Mouse (Mus musculus): Measurements from ENCODE around the gene Tmem131. TPM values are rescaled to one million over a fixed set of nuclear protein-coding genes. Genes with fewer than 3 reads are reported as not detected.
A peak's percentile ranks its signal among the peaks of the same experiment; 100 is the strongest.

Tmem131 gene
- polyA plus RNA-seq, 1 experiment from 2014 or later: 9.0 TPM

DNA sequence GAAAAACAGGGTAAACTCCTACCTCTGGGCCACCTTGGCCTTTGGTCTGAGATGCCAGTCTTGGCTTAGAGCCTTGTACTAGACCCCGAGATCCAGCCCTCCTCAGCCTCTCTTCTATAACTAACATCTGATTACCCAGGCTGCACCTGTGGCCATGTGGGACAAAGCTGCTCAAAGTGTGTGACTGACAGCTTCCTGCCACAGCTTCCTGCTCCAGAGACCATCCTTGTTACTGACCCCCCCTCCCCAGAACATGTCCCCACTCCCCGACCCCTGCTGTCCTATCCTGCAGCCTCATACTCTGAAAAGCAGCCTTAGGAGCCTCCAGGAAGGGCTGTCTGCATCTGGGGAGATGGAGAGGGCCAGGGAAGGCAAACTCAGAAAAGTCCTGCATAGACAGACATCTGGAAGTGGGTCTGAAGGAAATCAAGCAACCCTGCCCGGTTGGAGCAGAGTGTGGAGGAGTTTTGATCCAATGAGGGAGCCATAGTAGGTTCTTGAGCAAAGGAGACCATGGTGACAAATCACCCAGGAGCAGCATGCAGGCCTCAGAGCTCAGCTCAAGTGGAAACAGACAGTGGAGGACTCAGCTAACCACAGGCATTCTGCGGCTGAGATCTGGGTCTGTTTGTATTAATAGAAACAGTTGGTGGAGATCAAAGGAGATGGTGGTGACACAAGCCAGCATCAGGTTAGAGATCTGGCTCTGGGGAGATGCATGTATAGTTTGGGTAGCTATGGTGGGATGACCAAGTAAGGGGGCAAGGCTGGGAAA lies 176.8 kb downstream of the Tmem131 start:
- H3K27me3 ChIP-seq (ENCODE audit: control insufficient read depth, insufficient read depth, low read length): peaks cover 10% of the 10 kb centered on the region
- no peak overlapping the region for H3K4me2 ChIP-seq (ENCODE audit: low read depth, low read length)
- H3K4me1 ChIP-seq (ENCODE audit: control insufficient read depth, insufficient read depth, low read length): no peaks in the 10 kb centered on the region
- no peaks in the 10 kb centered on the region for H3K36me3 ChIP-seq (ENCODE audit: control insufficient read depth, insufficient read depth)
- H3K9me3 ChIP-seq (replicated peaks; ENCODE audit: control insufficient read depth, low read length): no peaks in the 10 kb centered on the region
- H3K9ac ChIP-seq (ENCODE audit: low read length): no peak overlapping the region
- 0 out of 2 replicates have a peak, but pooled peaks have one; percentile 25 for ATAC-seq (replicated peaks; ENCODE audit: extremely low read depth, insufficient read depth, low FRiP score)
- peak overlapping the region; percentile 70 for H3K27ac ChIP-seq (ENCODE audit: low read length)
- H3K4me3 ChIP-seq (ENCODE audit: low read length): no peak overlapping the region
- WGBS: 32% methylated on average over 4 of the region's 4 CpGs

DNA sequence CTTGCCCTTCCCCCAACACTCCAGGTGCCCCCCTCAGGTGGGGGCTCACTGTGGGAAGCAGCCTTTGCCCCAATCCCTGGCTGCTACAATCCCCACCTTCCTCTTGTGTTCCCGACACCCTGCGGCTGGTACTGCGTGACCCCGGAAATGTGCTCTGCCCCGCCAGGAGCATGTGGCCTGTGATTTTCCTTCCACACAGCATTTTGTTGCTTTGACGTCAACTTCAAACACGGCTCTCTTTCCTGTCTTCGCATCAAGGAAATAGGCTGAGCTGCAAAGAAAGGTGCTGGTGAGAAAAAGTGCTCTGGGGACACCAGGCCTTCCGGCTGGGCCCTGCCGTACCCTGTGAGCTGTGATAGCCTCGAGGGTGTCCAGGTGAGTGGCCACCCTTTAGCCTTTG lies 181.9 kb downstream of the Tmem131 start, which contains the start of gene Zap70:
Zap70 (plus strand) TSS at position 231 of the 400 bp plus-strand sequence.
- Histone ChIP-seq H3K27me3 (ENCODE audit: control insufficient read depth, insufficient read depth, low read length) (no peaks in the 10 kb centered on the region), H3K4me2 (ENCODE audit: low read depth, low read length) (peak within 1 kb of the TSS; percentile 14), H3K9me3 (replicated peaks; ENCODE audit: control insufficient read depth, low read length) (no peaks in the 10 kb centered on the region), H3K4me3 (ENCODE audit: low read length) (peak within 1 kb of the TSS; percentile 9; the same call in 1 of the 2 replicates), H3K4me1 (ENCODE audit: control insufficient read depth, insufficient read depth, low read length) (no peaks in the 10 kb centered on the region), H3K36me3 (ENCODE audit: control insufficient read depth, insufficient read depth) (no peaks in the 10 kb centered on the region), H3K9ac (ENCODE audit: low read length) (0 out of 2 replicates have a peak within 1 kb of the TSS, but pooled peaks have one; percentile 4), H3K27ac (ENCODE audit: low read length) (no peak within 1 kb of the TSS; the same call in 1 of the 2 replicates)
- 75% methylated on average over 11 of the region's 11 CpGs for WGBS
- ATAC-seq (replicated peaks; ENCODE audit: extremely low read depth, insufficient read depth, low FRiP score): no peak

GRCm38 (mm10) chr1:36761061-36761460 lies 182.4 kb downstream of the Tmem131 start:
- 84% methylated on average over 8 of the region's 8 CpGs for WGBS
- no peak overlapping the region for H3K4me2 ChIP-seq (ENCODE audit: low read depth, low read length)

DNA sequence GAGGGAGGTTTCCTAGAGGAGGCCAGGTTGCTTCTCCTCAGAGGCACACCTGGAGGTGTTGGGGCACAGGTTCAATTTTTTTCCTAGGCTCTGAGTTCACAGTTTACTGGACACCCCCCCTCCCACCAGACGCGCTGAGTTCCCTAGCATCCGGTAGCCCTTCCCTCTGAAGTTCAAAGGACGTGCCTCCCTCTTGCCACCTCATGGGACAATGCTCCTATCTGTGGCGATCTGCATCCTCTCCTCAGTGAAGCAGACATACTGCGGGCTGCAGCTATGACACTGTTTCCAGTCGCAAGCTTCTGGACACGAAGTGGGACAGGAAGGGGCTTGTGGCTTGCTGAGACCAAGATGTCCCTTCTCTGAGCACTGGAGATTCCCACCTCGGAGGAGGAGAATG lies 183.1 kb downstream of the Tmem131 start:
- Histone ChIP-seq H3K36me3 (ENCODE audit: control insufficient read depth, insufficient read depth) (no peaks in the 10 kb centered on the region), H3K4me1 (ENCODE audit: control insufficient read depth, insufficient read depth, low read length) (no peaks in the 10 kb centered on the region), H3K4me3 (ENCODE audit: low read length) (no peak overlapping the region), H3K27ac (ENCODE audit: low read length) (no peak overlapping the region), H3K27me3 (ENCODE audit: control insufficient read depth, insufficient read depth, low read length) (no peaks in the 10 kb centered on the region), H3K4me2 (ENCODE audit: low read depth, low read length) (no peak overlapping the region), H3K9me3 (replicated peaks; ENCODE audit: control insufficient read depth, low read length) (no peaks in the 10 kb centered on the region), H3K9ac (ENCODE audit: low read length) (no peak overlapping the region)
- no peak for ATAC-seq (replicated peaks; ENCODE audit: extremely low read depth, insufficient read depth, low FRiP score)
- WGBS: 75% methylated on average over 9 of the region's 9 CpGs

More at GRCm38 (mm10) chr1:36761061-36761460, 182.4 kb downstream of the Tmem131 start:
- Histone ChIP-seq H3K27ac (ENCODE audit: low read length) (no peak overlapping the region), H3K9me3 (replicated peaks; ENCODE audit: control insufficient read depth, low read length) (no peaks in the 10 kb centered on the region), H3K4me1 (ENCODE audit: control insufficient read depth, insufficient read depth, low read length) (no peaks in the 10 kb centered on the region), H3K9ac (ENCODE audit: low read length) (no peak overlapping the region), H3K27me3 (ENCODE audit: control insufficient read depth, insufficient read depth, low read length) (no peaks in the 10 kb centered on the region), H3K36me3 (ENCODE audit: control insufficient read depth, insufficient read depth) (no peaks in the 10 kb centered on the region), H3K4me3 (ENCODE audit: low read length) (no peak overlapping the region)
- ATAC-seq (replicated peaks; ENCODE audit: extremely low read depth, insufficient read depth, low FRiP score): no peak

GRCm38 (mm10) chr1:36759076-36759475 lies 184.4 kb downstream of the Tmem131 start:
- Histone ChIP-seq H3K4me1 (ENCODE audit: control insufficient read depth, insufficient read depth, low read length) (no peaks in the 10 kb centered on the region), H3K27ac (ENCODE audit: low read length) (no peak overlapping the region), H3K9me3 (replicated peaks; ENCODE audit: control insufficient read depth, low read length) (no peaks in the 10 kb centered on the region), H3K9ac (ENCODE audit: low read length) (no peak overlapping the region), H3K4me3 (ENCODE audit: low read length) (no peak overlapping the region), H3K36me3 (ENCODE audit: control insufficient read depth, insufficient read depth) (no peaks in the 10 kb centered on the region), H3K4me2 (ENCODE audit: low read depth, low read length) (no peak overlapping the region), H3K27me3 (ENCODE audit: control insufficient read depth, insufficient read depth, low read length) (no peaks in the 10 kb centered on the region)
- 83% methylated on average over 18 of the region's 18 CpGs for WGBS
- no peak for ATAC-seq (replicated peaks; ENCODE audit: extremely low read depth, insufficient read depth, low FRiP score)

- Histone ChIP-seq H3K4me1 (ENCODE audit: control insufficient read depth, insufficient read depth, low read length) (no peaks in the 10 kb centered on the region), H3K4me2 (ENCODE audit: low read depth, low read length) (no peak overlapping the region), H3K36me3 (ENCODE audit: control insufficient read depth, insufficient read depth) (no peaks in the 10 kb centered on the region), H3K27ac (ENCODE audit: low read length) (no peak overlapping the region), H3K4me3 (ENCODE audit: low read length) (no peak overlapping the region), H3K9ac (ENCODE audit: low read length) (no peak overlapping the region), H3K9me3 (replicated peaks; ENCODE audit: control insufficient read depth, low read length) (no peaks in the 10 kb centered on the region), H3K27me3 (ENCODE audit: control insufficient read depth, insufficient read depth, low read length) (no peaks in the 10 kb centered on the region)
- no peak for ATAC-seq (replicated peaks; ENCODE audit: extremely low read depth, insufficient read depth, low FRiP score)
- WGBS: 76% methylated on average over 9 of the region's 9 CpGs
These were observed 184.9 kb downstream of the Tmem131 start for GRCm38 (mm10) chr1:36758553-36758952.

GRCm38 (mm10) chr1:36753932-36754675 lies 189.4 kb downstream of the Tmem131 start:
- 60% methylated on average over 6 of the region's 6 CpGs for WGBS

DNA sequence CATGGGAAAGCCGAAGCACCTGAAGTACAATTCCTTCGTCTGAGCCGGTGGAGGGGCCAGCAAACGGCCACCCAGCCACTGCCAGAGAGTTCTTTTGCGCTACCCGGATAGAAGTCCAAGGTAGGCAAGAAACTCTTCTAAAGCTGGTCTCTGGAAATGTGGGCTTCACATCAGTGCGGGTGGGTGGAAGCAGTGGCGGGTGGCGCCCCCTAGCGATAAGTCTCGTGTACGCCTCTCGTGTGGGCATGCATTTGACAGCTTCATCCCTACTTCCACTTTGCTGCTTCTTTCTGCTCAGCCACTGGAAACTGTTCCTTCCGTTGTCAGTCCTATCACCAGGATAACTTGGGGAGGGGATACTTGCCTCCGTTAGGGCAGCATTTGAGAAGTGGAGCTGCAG lies 197.0 kb downstream of the Tmem131 start:
- H3K27me3 ChIP-seq (ENCODE audit: control insufficient read depth, insufficient read depth, low read length): peaks cover 2% of the 10 kb centered on the region; the same call in 1 of the 2 replicates
- no peaks in the 10 kb centered on the region for H3K4me1 ChIP-seq (ENCODE audit: control insufficient read depth, insufficient read depth, low read length)
- H3K9ac ChIP-seq (ENCODE audit: low read length): no peak overlapping the region
- WGBS: 43% methylated on average over 15 of the region's 15 CpGs
- ATAC-seq (replicated peaks; ENCODE audit: extremely low read depth, insufficient read depth, low FRiP score): no peak
- no peak overlapping the region for H3K4me3 ChIP-seq (ENCODE audit: low read length)
- no peak overlapping the region for H3K27ac ChIP-seq (ENCODE audit: low read length)
- no peak overlapping the region for H3K4me2 ChIP-seq (ENCODE audit: low read depth, low read length)
- H3K36me3 ChIP-seq (ENCODE audit: control insufficient read depth, insufficient read depth): no peaks in the 10 kb centered on the region
- H3K9me3 ChIP-seq (replicated peaks; ENCODE audit: control insufficient read depth, low read length): no peaks in the 10 kb centered on the region

More at GRCm38 (mm10) chr1:36753932-36754675, 189.4 kb downstream of the Tmem131 start:
- ATAC-seq (replicated peaks; ENCODE audit: extremely low read depth, insufficient read depth, low FRiP score): no peak
- Histone ChIP-seq H3K9ac (ENCODE audit: low read length) (no peak overlapping the region), H3K9me3 (replicated peaks; ENCODE audit: control insufficient read depth, low read length) (no peaks in the 10 kb centered on the region), H3K4me3 (ENCODE audit: low read length) (no peak overlapping the region), H3K4me2 (ENCODE audit: low read depth, low read length) (no peak overlapping the region), H3K27me3 (ENCODE audit: control insufficient read depth, insufficient read depth, low read length) (no peaks in the 10 kb centered on the region), H3K36me3 (ENCODE audit: control insufficient read depth, insufficient read depth) (no peaks in the 10 kb centered on the region), H3K27ac (ENCODE audit: low read length) (no peak overlapping the region), H3K4me1 (ENCODE audit: control insufficient read depth, insufficient read depth, low read length) (no peaks in the 10 kb centered on the region)

DNA sequence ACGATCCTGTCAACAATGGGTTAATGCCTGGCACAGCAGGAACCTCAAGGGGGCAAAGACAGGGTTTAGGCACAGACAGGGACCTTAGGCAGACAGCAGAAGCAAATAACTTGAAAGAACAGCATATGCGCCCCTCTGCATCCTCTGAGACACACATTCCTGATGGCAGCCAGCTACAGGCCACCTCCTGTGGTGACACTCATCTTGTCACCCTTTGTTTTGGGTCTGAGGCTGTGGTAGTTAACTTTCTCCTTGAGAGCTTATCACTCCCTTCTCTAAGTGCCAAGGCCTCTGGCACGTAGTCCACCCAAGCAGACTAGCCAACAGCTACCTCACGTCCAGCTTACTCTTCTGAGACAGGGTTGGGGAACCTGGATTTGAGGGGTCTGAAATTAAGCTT lies 197.8 kb downstream of the Tmem131 start:
- no peak overlapping the region for H3K27ac ChIP-seq (ENCODE audit: low read length)
- peaks cover 2% of the 10 kb centered on the region; the same call in 1 of the 2 replicates for H3K27me3 ChIP-seq (ENCODE audit: control insufficient read depth, insufficient read depth, low read length)
- H3K9ac ChIP-seq (ENCODE audit: low read length): no peak overlapping the region
- 46% methylated on average over 4 of the region's 4 CpGs for WGBS
- ATAC-seq (replicated peaks; ENCODE audit: extremely low read depth, insufficient read depth, low FRiP score): no peak
- H3K9me3 ChIP-seq (replicated peaks; ENCODE audit: control insufficient read depth, low read length): no peaks in the 10 kb centered on the region
- no peaks in the 10 kb centered on the region for H3K36me3 ChIP-seq (ENCODE audit: control insufficient read depth, insufficient read depth)
- no peak overlapping the region for H3K4me3 ChIP-seq (ENCODE audit: low read length)
- no peaks in the 10 kb centered on the region for H3K4me1 ChIP-seq (ENCODE audit: control insufficient read depth, insufficient read depth, low read length)
- H3K4me2 ChIP-seq (ENCODE audit: low read depth, low read length): no peak overlapping the region

Measured in heart, embryonic 16.5 days (tissue).